Mouse (Mus musculus): Measurements from ENCODE around the gene Pigc.

Gene Pigc

GRCm38 (mm10) chr1:162008631-162009067 is 39.7 kb downstream of the Pigc start:
- DNase-seq (ENCODE audit: low spot score) = no peak

DNA sequence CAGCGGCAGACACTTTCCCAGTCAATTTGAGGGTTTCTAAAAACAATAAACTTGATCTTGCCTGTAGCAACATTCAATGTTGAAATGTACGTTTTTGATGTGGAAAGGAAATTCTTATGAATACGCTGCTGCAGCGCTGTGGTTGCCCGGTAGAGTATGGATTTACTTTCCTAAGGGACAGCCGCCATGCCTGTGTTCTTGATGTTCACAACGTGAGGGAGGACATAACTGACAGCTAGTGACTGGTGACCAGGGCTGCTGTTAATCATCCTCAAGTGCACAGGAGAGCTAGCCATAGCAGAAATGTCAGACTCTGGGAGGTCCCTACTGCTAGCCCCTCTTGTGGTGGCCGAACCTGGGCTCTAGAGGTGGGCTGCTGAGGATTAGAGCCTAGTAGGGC is 40.1 kb downstream of the Pigc start:
- DNase-seq (ENCODE audit: low spot score) = no peak

- DNase-seq (ENCODE audit: low spot score) = no peak
Measured at GRCm38 (mm10) chr1:162011523-162012245, 42.7 kb downstream of the Pigc start.

DNA sequence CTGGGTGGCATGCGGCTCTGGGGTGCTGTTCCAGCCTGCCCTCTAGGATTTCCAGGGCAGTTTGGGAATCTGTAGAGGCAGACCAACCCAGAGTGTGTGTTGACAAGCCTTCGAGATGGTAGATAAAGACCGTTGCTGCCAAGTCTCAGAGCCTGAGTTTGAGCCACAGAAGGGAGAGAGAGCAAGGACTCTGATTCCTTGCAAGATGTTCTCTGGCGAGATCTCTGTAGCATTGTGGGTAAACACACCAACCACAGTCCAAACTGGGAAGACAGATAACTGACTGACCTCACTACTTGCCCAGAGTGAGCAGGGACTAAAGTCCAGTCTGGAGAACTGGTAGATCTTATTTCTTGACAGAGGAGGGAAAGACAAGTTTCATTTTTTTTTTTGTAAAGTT is 44.6 kb downstream of the Pigc start:
- DNase-seq (ENCODE audit: low spot score) = no peak

GRCm38 (mm10) chr1:162015247-162015862 is 46.4 kb downstream of the Pigc start:
- DNase-seq (ENCODE audit: low spot score) = no peak

DNA sequence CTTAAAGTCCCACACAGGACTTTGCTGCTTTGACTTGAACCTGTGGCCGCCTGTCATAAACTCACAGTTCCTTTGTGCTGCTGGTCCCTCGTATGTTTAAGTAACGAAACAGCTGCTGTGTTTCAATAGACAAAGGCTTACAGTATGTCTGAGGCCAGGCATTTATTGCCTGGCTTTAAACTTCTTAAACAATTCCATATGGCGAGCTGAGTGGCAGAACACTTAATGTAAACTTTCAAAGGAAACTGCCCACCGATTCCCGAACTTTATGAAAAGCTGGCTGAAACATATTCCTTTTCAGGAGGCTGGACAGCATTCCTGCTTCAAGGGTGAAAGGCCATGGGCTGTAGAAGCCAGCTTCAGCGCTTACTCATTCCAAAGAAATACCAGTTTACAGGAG is 48.0 kb downstream of the Pigc start:
- DNase-seq (ENCODE audit: low spot score) = no peak

GRCm38 (mm10) chr1:162017975-162018600 is 49.1 kb downstream of the Pigc start:
- no peak for DNase-seq (ENCODE audit: low spot score)

GRCm38 (mm10) chr1:162018601-162018977 is 49.6 kb downstream of the Pigc start:
- DNase-seq (ENCODE audit: low spot score) = no peak

DNA sequence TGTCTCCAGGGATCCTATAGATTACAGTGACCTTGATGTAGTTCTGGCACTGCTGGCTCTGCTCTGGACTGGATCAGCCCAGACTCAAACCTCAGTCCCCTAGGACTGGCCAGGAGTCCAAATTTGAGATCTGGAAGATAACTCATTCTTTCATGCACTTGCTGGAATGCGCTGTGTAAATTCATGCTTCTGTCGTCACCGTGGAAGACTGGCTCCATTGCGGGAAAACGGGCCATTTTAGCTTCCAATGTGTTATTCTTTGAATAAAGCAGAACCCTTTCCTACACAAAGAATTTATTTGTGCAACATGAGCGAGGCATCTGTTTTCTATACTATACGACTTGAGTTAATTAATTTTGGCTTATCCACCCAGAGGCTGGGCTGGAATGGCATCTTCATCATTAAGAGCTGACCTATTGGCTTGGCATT is 51.3 kb downstream of the Pigc start:
- DNase-seq (ENCODE audit: low spot score) = no peak

DNA sequence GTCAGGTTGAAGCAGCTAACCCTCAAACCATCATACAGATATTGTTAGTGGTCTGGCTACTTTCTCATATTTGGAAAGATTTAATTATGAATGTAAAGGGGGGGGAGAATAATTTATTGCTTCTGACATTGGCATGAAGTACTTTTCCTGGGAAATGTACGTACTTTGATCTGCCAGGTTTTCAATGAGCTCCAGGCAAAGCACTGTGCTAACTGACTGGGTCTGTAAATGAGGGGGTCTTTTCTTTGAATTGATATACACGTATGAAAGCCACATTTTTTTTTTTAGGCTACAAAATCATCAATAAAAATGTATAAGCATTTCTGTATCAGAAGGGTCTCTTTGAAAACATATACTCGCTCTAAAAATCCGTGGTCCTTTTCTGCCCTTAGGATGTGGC is 51.8 kb downstream of the Pigc start:
- no peak for DNase-seq (ENCODE audit: low spot score)

All from c-Kit-positive CD71-positive TER-119-positive erythroid progenitor cells, embryonic 14.5 days (primary cell).